Mouse (Mus musculus) intestine, embryonic 14.5 days (tissue): ENCODE data around the gene Yipf3. TPM values are rescaled to one million over a fixed set of nuclear protein-coding genes. Genes with fewer than 3 reads are reported as not detected.

Source experiments
- ATAC-seq: fragments of 200-750 bp; cut with Nextera tagmentation; replicated peaks from 2 replicates; pipeline ENCODE4 v1.8.0; 2017; ENCODE audit warnings: low read depth, moderate number of reproducible peaks, moderate TSS enrichment, moderate library complexity; ENCODE audit not compliant: low FRiP score, low TSS enrichment
- DNase-seq: peaks from one replicate; pipeline ENCODE4 v3.0.0-alpha.2; 2018; ENCODE audit warnings: low spot score
- H3K27ac ChIP-seq: fragments of 300-500 bp; sonication (generic); 2 replicates; pipeline ENCODE4 v1.5.1; 2014; ENCODE audit warnings: low read depth, mild to moderate bottlenecking, control low read depth
- H3K27me3 ChIP-seq: fragments of 300-500 bp; sonication (generic); replicated peaks from 2 replicates; pipeline ENCODE4 v1.6.1; 2014; ENCODE audit warnings: low read length, control low read depth; ENCODE audit not compliant: control insufficient read depth, insufficient read depth
- H3K36me3 ChIP-seq: fragments of 300-500 bp; sonication (generic); 2 replicates; pipeline ENCODE4 v1.6.1; 2014; ENCODE audit warnings: low read length, control low read depth; ENCODE audit not compliant: control insufficient read depth, insufficient read depth
- H3K4me1 ChIP-seq: fragments of 300-500 bp; sonication (generic); replicated peaks from 2 replicates; pipeline ENCODE4 v1.6.1; 2014; ENCODE audit warnings: low read length, control low read depth, mixed read lengths; ENCODE audit not compliant: control insufficient read depth, insufficient read depth
- H3K4me2 ChIP-seq: fragments of 300-500 bp; sonication (generic); 2 replicates; pipeline ENCODE4 v1.6.1; 2014; ENCODE audit warnings: low read length
- H3K4me3 ChIP-seq: fragments of 300-500 bp; sonication (generic); 2 replicates; pipeline ENCODE4 v1.5.1; 2014; ENCODE audit warnings: low read depth, low read length, control low read depth, mixed read lengths
- H3K9ac ChIP-seq: fragments of 300-500 bp; sonication (generic); 2 replicates; pipeline ENCODE4 v1.6.1; 2014; ENCODE audit warnings: mild to moderate bottlenecking, low read length
- H3K9me3 ChIP-seq: fragments of 300-500 bp; sonication (generic); 2 replicates; pipeline ENCODE4 v1.6.1; 2016; ENCODE audit warnings: low read length, control low read depth; ENCODE audit not compliant: control insufficient read depth
- WGBS: fragments of 180-500 bp; shearing (Covaris S2); extraction: QIAGEN DNeasy Blood & Tissue Kit; methylation state at CpG from one replicate; pipeline ENCODE4 v1.1.7; 2014; 5-methylcytosine and 5-hydroxymethylcytosine counted together
- polyA plus RNA-seq: library from polyadenylated mRNA; unstranded; fragments of >200 nt; fragmentation: Nextera tagmentation; extraction: Ambion mirVana; gene quantifications from 2 replicates; pipeline ENCODE4 v1.2.1, GENCODE M21; 2014

Yipf3 gene
- polyA plus RNA-seq, 1 experiment from 2014 or later, result 112 TPM

- Histone ChIP-seq H3K27ac (peak overlapping the region; percentile 60; the same call in 1 of the 2 replicates), H3K4me2 (peak overlapping the region; percentile 91), H3K36me3 (peaks cover 26% of the 10 kb centered on the region), H3K4me1 (peaks cover 24% of the 10 kb centered on the region), H3K9me3 (no peaks in the 10 kb centered on the region), H3K9ac (0 out of 2 replicates have a peak overlapping the region, but pooled peaks have one; percentile 52), H3K4me3 (peak overlapping the region; percentile 43), H3K27me3 (no peaks in the 10 kb centered on the region)
- ATAC-seq (peak; percentile 70), DNase-seq (peak; percentile 60)
- 19% methylated on average over 9 of the region's 9 CpGs for WGBS
Measured at GRCm38 (mm10) chr17:46283140-46283539, 35.3 kb downstream of the Yipf3 start.

- WGBS, result 89% methylated on average over 8 of the region's 8 CpGs
- H3K27ac ChIP-seq, result no peak overlapping the region
- H3K27me3 ChIP-seq, result no peaks in the 10 kb centered on the region
- H3K4me1 ChIP-seq, result peaks cover 28% of the 10 kb centered on the region
- no peak overlapping the region for H3K9ac ChIP-seq
- no peak for DNase-seq
- no peak overlapping the region for H3K4me2 ChIP-seq
- ATAC-seq, result no peak
- H3K36me3 ChIP-seq, result peaks cover 18% of the 10 kb centered on the region
- no peaks in the 10 kb centered on the region for H3K9me3 ChIP-seq
- H3K4me3 ChIP-seq, result no peak overlapping the region
Measured at GRCm38 (mm10) chr17:46283911-46284310, 36.0 kb downstream of the Yipf3 start.

GRCm38 (mm10) chr17:46284653-46285052 lies 36.8 kb downstream of the Yipf3 start:
- H3K4me1 ChIP-seq, result peaks cover 28% of the 10 kb centered on the region
- H3K36me3 ChIP-seq, result peaks cover 11% of the 10 kb centered on the region; the same call in 1 of the 2 replicates
- H3K9me3 ChIP-seq, result no peaks in the 10 kb centered on the region
- no peak for ATAC-seq
- H3K4me2 ChIP-seq, result no peak overlapping the region
- no peak overlapping the region for H3K4me3 ChIP-seq
- WGBS, result 54% methylated on average over 7 of the region's 7 CpGs
- no peak overlapping the region for H3K27ac ChIP-seq
- H3K27me3 ChIP-seq, result no peaks in the 10 kb centered on the region
- H3K9ac ChIP-seq, result no peak overlapping the region
- DNase-seq, result no peak

GRCm38 (mm10) chr17:46285407-46285806 lies 37.5 kb downstream of the Yipf3 start:
- no peak overlapping the region for H3K4me3 ChIP-seq
- peaks cover 6% of the 10 kb centered on the region; the same call in 1 of the 2 replicates for H3K36me3 ChIP-seq
- 37% methylated on average over 6 of the region's 6 CpGs for WGBS
- H3K9ac ChIP-seq, result no peak overlapping the region
- peaks cover 28% of the 10 kb centered on the region for H3K4me1 ChIP-seq
- H3K4me2 ChIP-seq, result no peak overlapping the region
- ATAC-seq, result no peak
- H3K27ac ChIP-seq, result no peak overlapping the region
- H3K9me3 ChIP-seq, result no peaks in the 10 kb centered on the region
- no peak for DNase-seq
- H3K27me3 ChIP-seq, result no peaks in the 10 kb centered on the region

- Histone ChIP-seq H3K9me3 (no peaks in the 10 kb centered on the region), H3K9ac (no peak overlapping the region), H3K4me2 (0 out of 2 replicates have a peak overlapping the region, but pooled peaks have one; percentile 12), H3K4me1 (peaks cover 16% of the 10 kb centered on the region), H3K27me3 (no peaks in the 10 kb centered on the region; the same call in 1 of the 2 replicates), H3K4me3 (no peak overlapping the region), H3K36me3 (no peaks in the 10 kb centered on the region), H3K27ac (peak overlapping the region; percentile 39; the same call in 1 of the 2 replicates)
- ATAC-seq (peak; percentile 69), DNase-seq (peak; percentile 64)
- 59% methylated on average over 11 of the region's 11 CpGs for WGBS
Measured at GRCm38 (mm10) chr17:46287678-46288095, 39.8 kb downstream of the Yipf3 start.

GRCm38 (mm10) chr17:46296601-46297000 lies 48.7 kb downstream of the Yipf3 start:
- H3K4me1 ChIP-seq, result peaks cover 3% of the 10 kb centered on the region; the same call in 1 of the 2 replicates
- WGBS, result 43% methylated on average over 6 of the region's 6 CpGs
- no peak for ATAC-seq
- H3K9ac ChIP-seq, result no peak overlapping the region
- no peak overlapping the region for H3K27ac ChIP-seq
- H3K4me2 ChIP-seq, result no peak overlapping the region
- no peak overlapping the region for H3K4me3 ChIP-seq
- peaks cover 67% of the 10 kb centered on the region for H3K27me3 ChIP-seq
- no peak for DNase-seq
- H3K36me3 ChIP-seq, result no peaks in the 10 kb centered on the region
- H3K9me3 ChIP-seq, result no peaks in the 10 kb centered on the region

GRCm38 (mm10) chr17:46297028-46297363 lies 49.1 kb downstream of the Yipf3 start:
- Histone ChIP-seq H3K4me3 (peak overlapping the region; percentile 47), H3K4me2 (peak overlapping the region; percentile 100), H3K36me3 (no peaks in the 10 kb centered on the region), H3K9me3 (no peaks in the 10 kb centered on the region), H3K27ac (no peak overlapping the region), H3K27me3 (peaks cover 67% of the 10 kb centered on the region), H3K9ac (no peak overlapping the region), H3K4me1 (peaks cover 3% of the 10 kb centered on the region; the same call in 1 of the 2 replicates)
- WGBS, result 11% methylated on average over 6 of the region's 6 CpGs
- ATAC-seq (no peak), DNase-seq (no peak)

GRCm38 (mm10) chr17:46297364-46298219 lies 49.7 kb downstream of the Yipf3 start, which contains the start of gene Dlk2:
Gene Dlk2 (plus strand): TSS chr17:46297421.
- Histone ChIP-seq H3K27me3 (peaks cover 67% of the 10 kb centered on the region), H3K4me3 (peak within 1 kb of the TSS; percentile 47), H3K4me1 (peaks cover 3% of the 10 kb centered on the region; the same call in 1 of the 2 replicates), H3K9ac (peak within 1 kb of the TSS; percentile 32), H3K4me2 (peak within 1 kb of the TSS; percentile 100), H3K9me3 (no peaks in the 10 kb centered on the region), H3K36me3 (no peaks in the 10 kb centered on the region), H3K27ac (no peak within 1 kb of the TSS)
- WGBS, result 0% methylated on average over 30 of the region's 86 CpGs
- DNase-seq (peak; percentile 65), ATAC-seq (peak; percentile 32; the same call in 1 of the 2 replicates)
